Mouse (Mus musculus): ENCODE measurements at regions not wholly inside any gene's neighbourhood (a gene's known extent, or its start where the extent isn't known, plus 50 kb on each side); places are given as distances from the start of the nearest gene placed in this dataset.

DNA sequence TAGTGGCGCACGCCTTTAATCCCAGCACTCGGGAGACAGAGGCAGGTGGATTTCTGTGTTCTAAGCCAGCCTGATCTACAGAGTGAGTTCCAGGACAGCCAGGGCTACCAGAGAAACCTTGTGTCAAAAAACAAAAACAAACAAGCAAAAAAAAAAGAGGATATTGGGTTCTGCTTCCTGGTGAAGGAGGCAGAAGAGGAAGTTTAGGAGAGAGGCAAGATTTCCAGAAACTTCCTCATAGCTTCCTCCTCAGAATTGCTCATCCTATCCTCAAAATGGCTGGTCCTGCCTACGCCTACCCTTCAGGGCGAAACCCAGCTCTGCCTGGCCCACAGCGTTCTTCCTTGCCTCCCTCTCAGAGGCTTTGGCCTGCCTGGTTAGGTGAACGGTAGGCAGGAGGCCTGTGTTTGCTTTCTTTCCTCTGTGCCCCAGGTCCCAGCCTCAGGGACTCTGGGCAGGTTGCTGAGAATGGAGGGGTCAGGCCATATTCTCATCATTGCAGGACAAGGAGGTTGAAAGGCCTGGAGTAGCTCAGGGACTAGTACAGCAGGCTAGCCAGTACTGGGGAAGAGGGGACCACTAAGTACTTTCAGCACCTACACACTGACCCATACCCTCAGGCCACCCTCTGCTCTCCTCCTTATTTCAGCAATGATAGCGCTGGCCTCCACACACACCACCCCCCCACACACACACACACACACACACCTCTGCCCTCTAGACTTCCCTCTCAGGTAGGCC is 79.6 kb downstream of the Zfp36l2 start:
- DNase-seq (ENCODE audit: low read depth, low spot score): no peak

GRCm38 (mm10) chr17:84107497-84107896 is 80.2 kb downstream of the Zfp36l2 start:
- DNase-seq (ENCODE audit: low read depth, low spot score): no peak

GRCm38 (mm10) chr17:84104242-84104641 is 83.5 kb downstream of the Zfp36l2 start:
- DNase-seq (ENCODE audit: low read depth, low spot score): no peak

GRCm38 (mm10) chr17:84103344-84103743 is 84.4 kb downstream of the Zfp36l2 start:
- DNase-seq (ENCODE audit: low read depth, low spot score): no peak

- DNase-seq (ENCODE audit: low read depth, low spot score): no peak
Measured at GRCm38 (mm10) chr17:84101652-84102051, 86.1 kb downstream of the Zfp36l2 start.

DNA sequence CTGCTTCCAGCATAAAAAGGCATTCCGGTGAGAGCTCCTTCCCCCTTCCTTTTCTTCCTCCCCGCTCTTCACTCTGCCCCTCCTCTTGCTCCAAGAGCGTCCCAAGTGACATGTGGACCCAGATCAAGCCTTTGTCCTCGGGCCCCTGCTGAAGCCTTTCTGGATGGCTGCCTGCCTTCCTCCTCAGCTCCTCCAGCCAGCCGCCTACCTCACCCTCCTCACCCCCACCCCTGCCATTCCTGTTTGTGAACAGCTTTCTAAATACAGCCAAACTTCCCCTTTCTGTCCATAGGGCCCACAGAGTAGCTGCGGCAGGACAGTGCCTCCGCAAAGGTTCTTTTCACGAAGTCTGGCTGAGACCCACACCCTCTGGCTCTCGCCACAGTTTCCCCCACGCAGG is 87.2 kb downstream of the Zfp36l2 start:
- no peak for DNase-seq (ENCODE audit: low read depth, low spot score)

DNA sequence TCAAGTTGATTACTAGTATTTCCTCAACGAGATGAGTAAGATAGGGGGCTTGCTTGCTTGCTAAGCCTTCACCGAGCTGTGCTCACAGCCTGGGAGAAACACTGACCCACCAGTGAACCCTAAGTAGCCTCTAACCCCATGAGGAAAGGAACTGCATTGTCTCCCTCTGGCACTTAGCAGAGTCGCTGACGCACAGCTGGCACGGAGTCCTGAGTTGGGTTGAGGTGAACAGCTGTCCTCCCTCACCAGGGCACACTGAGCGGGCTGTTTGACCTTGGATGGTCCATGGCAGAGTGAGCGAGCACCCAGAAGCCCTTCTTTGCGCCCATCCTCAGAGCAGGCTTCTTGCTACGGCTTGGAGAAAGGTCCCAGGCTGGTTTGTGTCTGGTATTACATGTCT is 88.0 kb downstream of the Zfp36l2 start:
- no peak for DNase-seq (ENCODE audit: low read depth, low spot score)

DNA sequence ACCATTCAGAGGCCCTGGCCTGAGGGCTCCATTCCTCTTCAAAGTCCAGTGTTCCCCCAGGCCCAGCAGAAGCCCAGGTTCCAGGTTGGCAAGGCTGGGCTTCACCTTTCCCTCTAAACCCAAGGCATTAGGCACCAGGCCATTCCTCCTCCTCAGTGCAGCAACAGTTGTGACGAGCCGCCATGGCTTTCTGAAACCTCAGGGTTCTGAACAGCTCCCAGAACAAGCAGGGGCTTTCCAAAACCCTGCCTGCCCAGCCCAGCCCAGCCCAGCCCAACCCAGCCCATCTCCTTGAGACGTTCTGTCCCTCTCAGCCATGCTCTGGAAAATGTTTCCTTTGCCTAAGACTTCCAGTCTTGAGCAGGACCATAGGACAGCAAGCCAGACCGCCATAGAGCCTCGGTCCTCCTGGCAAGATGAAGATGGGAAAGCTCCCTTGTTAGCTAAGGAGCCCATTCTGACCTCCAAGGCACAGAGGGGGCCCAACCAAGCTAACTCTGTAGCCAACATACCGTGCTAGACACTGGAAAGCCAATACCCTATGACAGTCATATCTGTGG is 89.8 kb downstream of the Zfp36l2 start:
- no peak for DNase-seq (ENCODE audit: low read depth, low spot score)

DNA sequence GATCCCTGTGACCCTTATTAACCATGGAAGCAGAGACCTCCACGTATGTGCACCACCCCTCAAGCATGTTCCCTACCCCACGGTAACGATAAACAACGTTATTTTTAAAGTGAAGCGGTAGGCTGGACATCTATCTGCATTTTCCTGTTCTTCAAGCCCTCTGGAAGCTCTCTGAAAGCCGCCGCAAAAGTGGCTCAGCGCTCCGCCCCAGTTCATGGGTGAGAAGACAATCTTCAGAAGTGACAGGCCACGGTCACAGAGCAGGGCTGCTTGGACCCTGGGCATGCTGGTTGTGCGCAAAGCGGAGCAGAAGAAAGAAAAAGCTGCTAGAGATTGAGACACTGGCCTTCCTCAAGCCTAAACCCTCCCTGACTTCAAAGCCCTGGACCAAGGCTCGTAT is 90.5 kb downstream of the Zfp36l2 start:
- DNase-seq (ENCODE audit: low read depth, low spot score): peak; percentile 22

DNA sequence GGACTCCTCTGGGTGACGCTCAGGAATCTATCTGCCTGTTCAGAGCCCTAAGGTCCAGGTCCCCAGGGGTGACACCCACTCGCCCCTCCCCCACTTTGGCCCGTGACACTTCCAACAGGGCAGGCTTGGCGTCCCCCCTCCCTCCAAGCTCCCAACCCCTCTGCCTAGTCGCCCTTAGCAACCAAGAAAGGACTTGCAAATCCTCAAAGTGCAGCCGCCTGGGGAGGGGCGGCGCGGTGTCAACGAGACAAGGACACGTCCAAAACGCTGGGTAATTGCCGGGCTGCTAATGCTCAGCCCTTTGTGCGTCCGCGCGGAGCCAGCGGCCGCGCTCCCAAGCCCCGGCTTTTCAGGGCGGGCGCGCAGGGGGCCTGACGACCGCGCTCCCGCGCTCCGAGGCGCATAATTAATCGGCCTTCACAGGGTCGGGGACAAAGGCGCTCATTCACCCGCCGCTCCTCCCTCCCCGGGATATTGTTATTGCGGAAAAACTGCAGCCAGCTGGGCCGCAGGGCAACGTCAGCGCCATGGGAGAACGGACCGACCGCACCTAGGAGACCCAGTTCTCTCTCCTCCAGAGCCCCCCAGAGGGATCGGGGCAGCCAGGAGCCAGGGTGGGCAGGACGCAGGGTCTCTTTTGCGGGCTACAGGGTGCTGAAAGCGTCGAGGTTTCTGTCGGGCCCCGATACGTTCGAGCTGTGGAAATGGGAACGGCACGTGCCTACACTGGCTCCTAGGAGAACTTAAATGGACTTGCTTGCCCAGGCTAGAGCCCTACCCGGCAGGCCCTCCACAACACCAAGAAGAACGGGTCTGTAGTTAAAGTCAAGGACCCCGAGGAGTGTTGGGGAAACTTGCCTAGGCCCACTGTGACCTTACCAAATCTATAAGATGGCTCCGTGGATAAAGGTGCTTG is 91.1 kb downstream of the Zfp36l2 start:
- DNase-seq (ENCODE audit: low read depth, low spot score): peak; percentile 80

DNA sequence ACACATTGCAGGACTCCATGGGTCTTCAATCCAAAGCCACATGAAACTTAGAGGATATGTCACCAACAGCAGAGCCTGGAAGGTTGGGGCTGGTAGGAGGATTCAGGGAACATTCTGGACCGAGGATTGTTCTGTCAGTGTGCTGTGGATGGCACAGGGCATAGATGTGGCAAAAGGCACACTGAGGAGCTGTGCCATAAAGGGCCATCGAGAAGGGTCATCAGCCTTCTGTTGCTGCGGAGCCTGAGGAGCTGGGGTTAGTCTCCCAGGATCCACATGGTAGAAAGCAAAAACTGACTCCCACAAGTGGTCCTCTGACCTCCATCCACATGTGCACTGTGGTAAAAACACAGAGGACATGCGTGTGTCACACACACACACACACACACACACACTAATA is 91.9 kb downstream of the Zfp36l2 start:
- DNase-seq (ENCODE audit: low read depth, low spot score): no peak

GRCm38 (mm10) chr17:84095089-84095488 is 92.7 kb downstream of the Zfp36l2 start:
- no peak for DNase-seq (ENCODE audit: low read depth, low spot score)

- DNase-seq (ENCODE audit: low read depth, low spot score): no peak
Measured at GRCm38 (mm10) chr17:84086394-84086793, 101.4 kb downstream of the Zfp36l2 start.

DNA sequence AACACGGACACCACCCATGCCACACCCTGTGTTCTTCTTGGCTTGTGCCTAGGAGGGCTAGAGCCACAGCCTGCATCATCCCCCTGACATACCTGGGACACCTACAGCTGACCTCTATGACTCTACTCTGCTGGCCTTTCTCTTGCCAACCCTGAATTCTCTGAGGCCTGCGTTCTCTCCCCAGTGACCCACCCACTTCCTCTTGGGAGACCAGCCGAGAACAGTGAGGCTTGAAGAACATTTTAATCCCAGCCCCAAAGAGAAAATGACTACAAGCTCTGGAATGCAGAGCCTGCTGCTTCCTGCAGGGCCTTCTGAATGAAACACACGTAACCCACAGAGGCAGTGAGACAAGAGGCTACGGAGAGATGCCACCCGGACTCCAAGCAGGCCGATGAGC is 102.0 kb downstream of the Zfp36l2 start:
- peak; percentile 18 for DNase-seq (ENCODE audit: low read depth, low spot score)

DNA sequence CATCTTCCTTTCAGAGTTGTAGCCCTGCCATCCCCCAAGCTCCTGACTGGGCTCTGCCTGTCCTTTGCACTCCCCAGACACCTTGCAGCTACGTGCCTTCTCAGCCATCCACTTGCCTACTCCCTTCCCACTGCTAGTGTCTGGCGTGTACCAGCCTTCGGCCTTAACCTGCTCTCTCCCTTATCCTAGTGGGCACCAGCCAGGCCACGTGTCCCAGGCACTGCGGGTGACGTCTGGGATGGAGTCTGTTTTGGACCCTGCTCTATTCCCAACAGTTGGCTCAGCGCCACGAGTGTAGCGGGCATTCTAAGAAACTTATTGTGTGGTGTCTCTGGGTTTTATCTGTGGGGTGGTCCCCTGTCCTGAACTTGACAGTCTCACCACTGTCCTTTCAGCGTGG is 102.5 kb downstream of the Zfp36l2 start:
- no peak for DNase-seq (ENCODE audit: low read depth, low spot score)

GRCm38 (mm10) chr17:84083307-84084263 is 104.2 kb downstream of the Zfp36l2 start:
- no peak for DNase-seq (ENCODE audit: low read depth, low spot score)

DNA sequence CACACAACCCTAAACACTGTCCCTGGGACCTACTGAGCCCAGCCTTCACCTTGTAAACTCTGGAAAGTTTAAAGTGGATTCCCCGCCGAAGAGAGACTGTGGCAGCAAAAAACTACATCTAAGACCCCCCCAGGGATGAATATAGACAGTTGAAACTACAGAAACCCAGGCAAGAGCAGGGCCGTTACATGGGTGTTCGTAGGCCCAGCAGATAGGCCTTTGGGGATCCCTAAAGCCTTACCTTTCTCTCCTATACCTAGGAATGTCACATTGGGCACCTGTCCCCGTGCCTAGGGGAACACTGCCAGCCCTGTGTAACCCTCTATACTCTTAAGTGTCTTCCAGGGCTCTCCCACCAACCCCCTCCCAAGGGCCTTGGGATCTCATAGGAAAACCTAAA is 105.2 kb downstream of the Zfp36l2 start:
- no peak for DNase-seq (ENCODE audit: low read depth, low spot score)

DNA sequence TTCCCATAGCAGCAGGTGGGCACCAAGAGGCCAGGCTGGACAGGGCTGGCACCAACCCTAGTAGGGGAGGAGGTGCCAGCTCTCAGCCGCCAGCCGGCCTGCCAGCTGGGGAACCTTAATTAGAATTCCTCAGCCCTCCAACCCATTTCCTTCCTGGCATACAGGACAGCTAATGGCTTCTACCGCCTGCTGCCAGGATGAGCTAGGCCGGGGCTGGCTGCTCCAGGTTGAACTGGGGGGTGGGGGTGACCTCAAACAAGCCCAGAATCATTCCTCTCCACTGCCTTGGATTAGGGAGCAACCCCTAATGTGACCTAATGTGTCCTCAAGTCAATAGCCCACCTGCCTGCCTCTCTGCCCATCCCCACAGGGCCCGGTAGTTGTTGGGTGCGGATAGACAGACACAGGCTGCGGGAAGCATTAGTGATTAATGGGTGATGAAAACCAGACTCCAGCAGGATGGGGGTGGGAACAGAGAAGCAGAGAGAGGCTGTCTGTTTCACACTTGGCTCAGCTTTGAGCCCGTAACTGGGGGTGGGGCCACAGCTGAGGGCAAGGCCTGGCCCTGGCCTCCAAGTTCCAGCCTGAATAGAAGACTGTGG is 105.9 kb downstream of the Zfp36l2 start:
- DNase-seq (ENCODE audit: low read depth, low spot score): no peak

DNA sequence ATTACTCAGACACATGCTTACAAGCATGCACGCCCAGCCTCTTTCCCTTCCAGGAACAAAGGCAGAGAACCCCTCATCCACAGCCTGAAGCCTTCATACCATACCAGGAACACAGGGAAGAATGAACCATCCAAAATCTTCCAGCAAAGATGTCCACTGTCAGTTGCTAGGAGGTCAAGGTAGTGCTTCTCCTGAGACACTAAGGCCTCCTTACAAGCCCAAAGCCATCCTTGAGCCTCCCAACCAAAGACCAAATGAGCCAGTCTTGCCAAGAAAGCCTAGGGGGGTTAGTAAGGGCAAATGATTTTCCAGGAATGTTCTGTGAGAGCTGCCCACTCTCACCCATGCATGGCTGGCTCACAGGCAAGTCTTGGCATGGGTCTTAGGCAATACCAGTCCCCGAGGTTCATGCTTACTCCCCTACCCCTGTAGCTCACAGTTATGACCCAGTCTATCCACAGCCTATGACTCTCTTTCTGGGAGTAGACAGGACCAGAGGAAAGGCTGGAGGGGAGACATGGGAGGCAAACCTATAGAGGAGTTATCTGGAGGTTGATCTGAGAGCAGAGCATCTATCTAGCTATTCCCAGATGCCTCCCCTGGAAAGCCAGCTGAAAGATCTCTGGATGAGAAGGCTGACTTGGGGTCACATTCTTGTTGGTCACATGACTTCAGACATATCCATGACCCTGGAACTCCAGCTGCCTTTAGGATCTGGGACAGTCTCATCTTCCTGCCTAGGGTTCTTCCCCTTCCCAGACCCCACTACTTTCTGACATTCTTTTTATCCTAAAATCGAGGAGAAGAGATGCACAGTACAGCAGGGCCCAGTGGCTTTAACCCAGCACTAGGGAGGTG is 112.4 kb downstream of the Zfp36l2 start:
- DNase-seq (ENCODE audit: low read depth, low spot score): no peak
